Mouse (Mus musculus): ENCODE results near the gene Rps17. TPM values are rescaled to one million over a fixed set of nuclear protein-coding genes. Genes with fewer than 3 reads are reported as not detected.

Gene Rps17
- total and polyA plus RNA-seq, 3 experiments = 847 to 1,012 (median 883) TPM

- no peak overlapping the region for H3K4me3 ChIP-seq
- H3K9ac ChIP-seq (ENCODE audit: low read depth, low read length) = no peak overlapping the region
- H3K79me2 ChIP-seq (replicated peaks; ENCODE audit: control insufficient read depth, insufficient read depth, low read length) = no peaks in the 10 kb centered on the region
- H3K4me1 ChIP-seq (ENCODE audit: control insufficient read depth, insufficient read depth, low read length) = peaks cover 3% of the 10 kb centered on the region
- WGBS = 36% methylated on average over 3 of the region's 3 CpGs
- H3K27me3 ChIP-seq (ENCODE audit: control insufficient read depth, insufficient read depth, low read length) = no peaks in the 10 kb centered on the region
- no peak for DNase-seq
- H3K27ac ChIP-seq = no peak overlapping the region
- intact Hi-C loops (cut with DNase I) = no loop called here
- TF ChIP-seq CTCF (IDR thresholded peaks at IDR 0.05) (no peak), EP300 (IDR thresholded peaks at IDR 0.05; ENCODE audit: insufficient read depth, low read depth, low read length) (no peak), POLR2A (IDR thresholded peaks at IDR 0.05; ENCODE audit: insufficient read depth, low read depth, low read length) (no peak)
- no peaks in the 10 kb centered on the region for H3K36me3 ChIP-seq (ENCODE audit: control insufficient read depth, insufficient read depth, low read length)
Observed at GRCm38 (mm10) chr7:81367946-81368345, 22.9 kb upstream of the Rps17 start.

DNA sequence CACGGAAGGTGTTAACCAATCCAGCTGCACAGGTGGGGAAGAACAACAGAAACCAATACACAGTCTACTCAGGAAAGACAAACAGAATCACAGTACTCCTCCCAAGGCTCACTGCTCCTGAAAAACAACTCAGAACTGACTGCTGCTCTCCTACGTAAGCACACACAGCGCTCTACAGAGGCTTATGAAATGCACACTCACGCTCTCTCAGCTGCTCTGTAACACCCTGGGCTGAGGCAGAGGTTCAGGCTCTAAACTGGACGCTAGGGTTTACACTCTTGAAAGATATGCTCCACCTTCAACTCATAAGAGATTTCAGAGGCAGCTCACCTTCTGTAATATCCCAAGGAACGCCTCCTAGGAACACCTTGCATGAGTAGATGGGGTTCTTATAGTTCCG, 11.9 kb upstream of the Rps17 start:
- Histone ChIP-seq H3K36me3 (ENCODE audit: control insufficient read depth, insufficient read depth, low read length) (no peaks in the 10 kb centered on the region), H3K27ac (no peak overlapping the region), H3K9ac (ENCODE audit: low read depth, low read length) (no peak overlapping the region), H3K4me3 (no peak overlapping the region), H3K4me1 (ENCODE audit: control insufficient read depth, insufficient read depth, low read length) (no peaks in the 10 kb centered on the region), H3K79me2 (replicated peaks; ENCODE audit: control insufficient read depth, insufficient read depth, low read length) (no peaks in the 10 kb centered on the region), H3K27me3 (ENCODE audit: control insufficient read depth, insufficient read depth, low read length) (no peaks in the 10 kb centered on the region)
- DNase-seq = no peak
- TF ChIP-seq CTCF (IDR thresholded peaks at IDR 0.05) (no peak), EP300 (IDR thresholded peaks at IDR 0.05; ENCODE audit: insufficient read depth, low read depth, low read length) (no peak), POLR2A (IDR thresholded peaks at IDR 0.05; ENCODE audit: insufficient read depth, low read depth, low read length) (no peak)
- intact Hi-C loops (cut with DNase I) = no loop called here
- 82% methylated on average over 7 of the region's 7 CpGs for WGBS

- DNase-seq = no peak
- Histone ChIP-seq H3K4me1 (ENCODE audit: control insufficient read depth, insufficient read depth, low read length) (no peaks in the 10 kb centered on the region), H3K27ac (no peak overlapping the region), H3K4me3 (no peak overlapping the region), H3K27me3 (ENCODE audit: control insufficient read depth, insufficient read depth, low read length) (no peaks in the 10 kb centered on the region), H3K9ac (ENCODE audit: low read depth, low read length) (no peak overlapping the region), H3K79me2 (replicated peaks; ENCODE audit: control insufficient read depth, insufficient read depth, low read length) (no peaks in the 10 kb centered on the region), H3K36me3 (ENCODE audit: control insufficient read depth, insufficient read depth, low read length) (no peaks in the 10 kb centered on the region)
- TF ChIP-seq EP300 (IDR thresholded peaks at IDR 0.05; ENCODE audit: insufficient read depth, low read depth, low read length) (no peak), POLR2A (IDR thresholded peaks at IDR 0.05; ENCODE audit: insufficient read depth, low read depth, low read length) (no peak), CTCF (IDR thresholded peaks at IDR 0.05) (no peak)
- intact Hi-C loops (cut with DNase I) = no loop called here
- WGBS = 87% methylated on average over 1 of the region's 1 CpGs
Observed at GRCm38 (mm10) chr7:81356360-81356759, 11.3 kb upstream of the Rps17 start.

DNA sequence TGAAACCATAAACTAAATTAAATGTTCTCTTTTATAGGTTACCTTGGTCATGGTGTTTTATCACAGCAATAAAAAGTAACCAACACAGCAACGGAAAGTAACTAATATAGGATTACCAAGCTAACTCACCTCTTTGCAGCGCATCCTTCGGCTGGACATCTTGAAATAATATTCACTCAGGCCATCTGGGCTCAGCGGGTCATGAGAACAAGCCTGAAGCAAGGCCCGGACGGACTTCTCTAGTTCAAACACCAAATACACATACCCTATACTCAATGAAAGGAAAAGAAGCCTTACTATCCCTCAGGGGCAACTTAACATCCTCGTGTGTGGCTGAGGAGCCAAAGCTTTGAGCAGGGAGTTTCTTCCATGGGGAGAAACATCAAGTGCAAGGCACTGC, 10.7 kb upstream of the Rps17 start:
- TF ChIP-seq EP300 (IDR thresholded peaks at IDR 0.05; ENCODE audit: insufficient read depth, low read depth, low read length) (no peak), POLR2A (IDR thresholded peaks at IDR 0.05; ENCODE audit: insufficient read depth, low read depth, low read length) (no peak), CTCF (IDR thresholded peaks at IDR 0.05) (no peak)
- intact Hi-C loops (cut with DNase I) = no loop called here
- H3K36me3 ChIP-seq (ENCODE audit: control insufficient read depth, insufficient read depth, low read length) = no peaks in the 10 kb centered on the region
- H3K4me3 ChIP-seq = no peak overlapping the region
- DNase-seq = no peak
- H3K79me2 ChIP-seq (replicated peaks; ENCODE audit: control insufficient read depth, insufficient read depth, low read length) = no peaks in the 10 kb centered on the region
- no peaks in the 10 kb centered on the region for H3K27me3 ChIP-seq (ENCODE audit: control insufficient read depth, insufficient read depth, low read length)
- no peak overlapping the region for H3K27ac ChIP-seq
- WGBS = 87% methylated on average over 7 of the region's 7 CpGs
- H3K9ac ChIP-seq (ENCODE audit: low read depth, low read length) = no peak overlapping the region
- no peaks in the 10 kb centered on the region for H3K4me1 ChIP-seq (ENCODE audit: control insufficient read depth, insufficient read depth, low read length)

DNA sequence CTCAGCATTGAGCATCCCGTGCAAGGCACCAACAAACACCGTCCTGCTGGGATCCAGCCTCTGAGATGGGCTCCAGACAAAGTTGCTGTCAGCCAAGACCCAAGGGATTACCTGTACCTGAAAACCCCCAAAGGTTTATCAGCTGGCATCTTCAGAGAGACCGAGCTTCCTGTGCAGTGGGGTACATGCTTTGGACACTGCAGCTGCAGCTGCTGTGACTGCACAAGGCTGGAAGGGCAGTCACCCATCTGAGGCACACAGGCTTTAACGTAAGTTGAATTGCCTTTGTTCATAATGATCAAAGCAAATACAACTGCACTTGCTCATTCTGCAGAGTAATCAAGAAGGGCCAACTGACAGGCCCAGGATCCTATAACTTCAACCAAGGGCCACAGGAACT, 6.8 kb upstream of the Rps17 start:
- Histone ChIP-seq H3K4me1 (ENCODE audit: control insufficient read depth, insufficient read depth, low read length) (no peaks in the 10 kb centered on the region), H3K4me3 (no peak overlapping the region), H3K27ac (no peak overlapping the region), H3K36me3 (ENCODE audit: control insufficient read depth, insufficient read depth, low read length) (no peaks in the 10 kb centered on the region), H3K9ac (ENCODE audit: low read depth, low read length) (no peak overlapping the region), H3K27me3 (ENCODE audit: control insufficient read depth, insufficient read depth, low read length) (no peaks in the 10 kb centered on the region), H3K79me2 (replicated peaks; ENCODE audit: control insufficient read depth, insufficient read depth, low read length) (no peaks in the 10 kb centered on the region)
- intact Hi-C loops (cut with DNase I) = no loop called here
- TF ChIP-seq POLR2A (IDR thresholded peaks at IDR 0.05; ENCODE audit: insufficient read depth, low read depth, low read length) = no peak
- no peak for TF ChIP-seq CTCF (IDR thresholded peaks at IDR 0.05)
- no peak for TF ChIP-seq EP300 (IDR thresholded peaks at IDR 0.05; ENCODE audit: insufficient read depth, low read depth, low read length)
- no peak for DNase-seq
- 87% methylated on average over 4 of the region's 4 CpGs for WGBS

- Histone ChIP-seq H3K36me3 (ENCODE audit: control insufficient read depth, insufficient read depth, low read length) (peaks cover 4% of the 10 kb centered on the region; the same call in 1 of the 2 replicates), H3K4me3 (no peak overlapping the region), H3K79me2 (replicated peaks; ENCODE audit: control insufficient read depth, insufficient read depth, low read length) (no peaks in the 10 kb centered on the region), H3K27ac (no peak overlapping the region), H3K9ac (ENCODE audit: low read depth, low read length) (no peak overlapping the region), H3K4me1 (ENCODE audit: control insufficient read depth, insufficient read depth, low read length) (peaks cover 5% of the 10 kb centered on the region), H3K27me3 (ENCODE audit: control insufficient read depth, insufficient read depth, low read length) (no peaks in the 10 kb centered on the region)
- no peak for DNase-seq
- intact Hi-C loops (cut with DNase I) = loop anchor here (5.0 kb wide), 2 partner anchors 174 to 1326 kb away; partner anchors contain the start of gene Zfp710
- no peak for TF ChIP-seq POLR2A (IDR thresholded peaks at IDR 0.05; ENCODE audit: insufficient read depth, low read depth, low read length)
- no peak for TF ChIP-seq EP300 (IDR thresholded peaks at IDR 0.05; ENCODE audit: insufficient read depth, low read depth, low read length)
- no peak for TF ChIP-seq CTCF (IDR thresholded peaks at IDR 0.05)
- WGBS = 68% methylated on average over 7 of the region's 7 CpGs
Observed at GRCm38 (mm10) chr7:81348206-81348605, 3.2 kb upstream of the Rps17 start.

Measured in heart, adult 2 months (tissue).